Mouse (Mus musculus): ENCODE measurements around the gene Nipal4. TPM values are rescaled to one million over a fixed set of nuclear protein-coding genes. Genes with fewer than 3 reads are reported as not detected.

The Nipal4 gene
- total and polyA plus RNA-seq, 3 experiments: not detected

GRCm38 (mm10) chr11:46145163-46145875 lies 21.0 kb downstream of the Nipal4 start:
- Histone ChIP-seq H3K36me3 (replicated peaks) (no peaks in the 10 kb centered on the region), H3K27me3 (ENCODE audit: insufficient read depth, low read length) (no peaks in the 10 kb centered on the region), H3K4me3 (ENCODE audit: low read depth, low read length) (no peak overlapping the region), H3K9me3 (replicated peaks) (no peaks in the 10 kb centered on the region), H3K4me1 (ENCODE audit: insufficient read depth, low read depth, low read length) (no peaks in the 10 kb centered on the region)
- ATAC-seq (ENCODE audit: extremely low read depth, insufficient number of reproducible peaks, low FRiP score, poor library complexity, severe bottlenecking) (no peak), DNase-seq (ENCODE audit: low spot score) (no peak)
- TF ChIP-seq TAL1 (conservative IDR thresholded peaks at IDR 0.05; ENCODE audit: low read depth, low read length) (no peak), GATA1 (IDR thresholded peaks at IDR 0.05; ENCODE audit: borderline replicate concordance, low read length) (no peak), CTCF (IDR thresholded peaks at IDR 0.05; ENCODE audit: low read depth, low read length) (no peak)

GRCm38 (mm10) chr11:46143342-46143741 lies 23.0 kb downstream of the Nipal4 start:
- no peaks in the 10 kb centered on the region for H3K27me3 ChIP-seq (ENCODE audit: insufficient read depth, low read length)
- ATAC-seq (ENCODE audit: extremely low read depth, insufficient number of reproducible peaks, low FRiP score, poor library complexity, severe bottlenecking): no peak
- no peaks in the 10 kb centered on the region for H3K9me3 ChIP-seq (replicated peaks)
- H3K4me1 ChIP-seq (ENCODE audit: insufficient read depth, low read depth, low read length): no peaks in the 10 kb centered on the region
- H3K36me3 ChIP-seq (replicated peaks): no peaks in the 10 kb centered on the region
- no peak overlapping the region for H3K4me3 ChIP-seq (ENCODE audit: low read depth, low read length)
- DNase-seq (ENCODE audit: low spot score): no peak
- TF ChIP-seq CTCF (IDR thresholded peaks at IDR 0.05; ENCODE audit: low read depth, low read length) (no peak), TAL1 (conservative IDR thresholded peaks at IDR 0.05; ENCODE audit: low read depth, low read length) (no peak), POLR2AphosphoS5 (IDR thresholded peaks at IDR 0.05; ENCODE audit: insufficient replicate concordance, low read depth, low read length) (no peak), GATA2 (IDR thresholded peaks at IDR 0.05; ENCODE audit: borderline replicate concordance, low read depth, low read length) (no peak), GATA1 (IDR thresholded peaks at IDR 0.05; ENCODE audit: borderline replicate concordance, low read length) (no peak)

GRCm38 (mm10) chr11:46134899-46135298 lies 31.4 kb downstream of the Nipal4 start:
- ATAC-seq (ENCODE audit: extremely low read depth, insufficient number of reproducible peaks, low FRiP score, poor library complexity, severe bottlenecking) (no peak), DNase-seq (ENCODE audit: low spot score) (no peak)
- TF ChIP-seq GATA2 (IDR thresholded peaks at IDR 0.05; ENCODE audit: borderline replicate concordance, low read depth, low read length): no peak
- TF ChIP-seq POLR2AphosphoS5 (IDR thresholded peaks at IDR 0.05; ENCODE audit: insufficient replicate concordance, low read depth, low read length): no peak
- TF ChIP-seq GATA1 (IDR thresholded peaks at IDR 0.05; ENCODE audit: borderline replicate concordance, low read length): no peak
- TF ChIP-seq CTCF (IDR thresholded peaks at IDR 0.05; ENCODE audit: low read depth, low read length): no peak
- TF ChIP-seq TAL1 (conservative IDR thresholded peaks at IDR 0.05; ENCODE audit: low read depth, low read length): no peak
- Histone ChIP-seq H3K9me3 (replicated peaks) (no peaks in the 10 kb centered on the region), H3K27me3 (ENCODE audit: insufficient read depth, low read length) (peaks cover 6% of the 10 kb centered on the region; the same call in 1 of the 2 replicates), H3K4me1 (ENCODE audit: insufficient read depth, low read depth, low read length) (no peaks in the 10 kb centered on the region), H3K4me3 (ENCODE audit: low read depth, low read length) (no peak overlapping the region), H3K36me3 (replicated peaks) (no peaks in the 10 kb centered on the region)

GRCm38 (mm10) chr11:46131022-46131986 lies 35.0 kb downstream of the Nipal4 start:
- DNase-seq (ENCODE audit: low spot score): no peak
- no peaks in the 10 kb centered on the region for H3K4me1 ChIP-seq (ENCODE audit: insufficient read depth, low read depth, low read length)
- H3K36me3 ChIP-seq (replicated peaks): no peaks in the 10 kb centered on the region
- no peak for ATAC-seq (ENCODE audit: extremely low read depth, insufficient number of reproducible peaks, low FRiP score, poor library complexity, severe bottlenecking)
- no peak overlapping the region for H3K4me3 ChIP-seq (ENCODE audit: low read depth, low read length)
- H3K9me3 ChIP-seq (replicated peaks): no peaks in the 10 kb centered on the region
- no peak for TF ChIP-seq CTCF (IDR thresholded peaks at IDR 0.05; ENCODE audit: low read depth, low read length)
- TF ChIP-seq GATA1 (IDR thresholded peaks at IDR 0.05; ENCODE audit: borderline replicate concordance, low read length): no peak
- no peak for TF ChIP-seq POLR2AphosphoS5 (IDR thresholded peaks at IDR 0.05; ENCODE audit: insufficient replicate concordance, low read depth, low read length)
- no peak for TF ChIP-seq TAL1 (conservative IDR thresholded peaks at IDR 0.05; ENCODE audit: low read depth, low read length)
- TF ChIP-seq GATA2 (IDR thresholded peaks at IDR 0.05; ENCODE audit: borderline replicate concordance, low read depth, low read length): no peak
- H3K27me3 ChIP-seq (ENCODE audit: insufficient read depth, low read length): peaks cover 6% of the 10 kb centered on the region; the same call in 1 of the 2 replicates

GRCm38 (mm10) chr11:46128548-46128945 lies 37.8 kb downstream of the Nipal4 start:
- Histone ChIP-seq H3K36me3 (replicated peaks) (no peaks in the 10 kb centered on the region), H3K4me3 (ENCODE audit: low read depth, low read length) (no peak overlapping the region), H3K4me1 (ENCODE audit: insufficient read depth, low read depth, low read length) (no peaks in the 10 kb centered on the region), H3K27me3 (ENCODE audit: insufficient read depth, low read length) (peaks cover 4% of the 10 kb centered on the region; the same call in 1 of the 2 replicates), H3K9me3 (replicated peaks) (no peaks in the 10 kb centered on the region)
- DNase-seq (ENCODE audit: low spot score) (no peak), ATAC-seq (ENCODE audit: extremely low read depth, insufficient number of reproducible peaks, low FRiP score, poor library complexity, severe bottlenecking) (no peak)
- no peak for TF ChIP-seq GATA2 (IDR thresholded peaks at IDR 0.05; ENCODE audit: borderline replicate concordance, low read depth, low read length)
- peak; percentile 37; the same call in 1 of the 2 replicates for TF ChIP-seq CTCF (IDR thresholded peaks at IDR 0.05; ENCODE audit: low read depth, low read length)

Measured in G1E (cell line).